Mouse (Mus musculus) myocyte (in vitro differentiated cells): ENCODE results near the gene Fbxo3. TPM values are rescaled to one million over a fixed set of nuclear protein-coding genes. Genes with fewer than 3 reads are reported as not detected.
"Not testable (repeated sequence)": the region's sequence is repeated elsewhere in the genome, so short reads cannot be mapped to it uniquely, and the experiment has no call there.

Source experiments
- H3K27me3 ChIP-seq: one replicate; pipeline ENCODE4 v1.6.1; 2011; ENCODE audit not compliant: control insufficient read depth, insufficient read depth, insufficient read length
- H3K36me3 ChIP-seq: one replicate; pipeline ENCODE4 v1.6.1; 2011; ENCODE audit not compliant: control insufficient read depth, insufficient read depth
- H3K4me2 ChIP-seq: one replicate; pipeline ENCODE4 v1.6.1; 2011; ENCODE audit warnings: low read depth, control low read depth
- H3K4me3 ChIP-seq: one replicate; pipeline ENCODE4 v1.5.1; 2011; ENCODE audit warnings: mild to moderate bottlenecking, control low read depth, moderate library complexity
- H3K79me2 ChIP-seq: one replicate; pipeline ENCODE4 v1.6.1; 2011; ENCODE audit not compliant: control insufficient read depth, insufficient read depth
- H3ac ChIP-seq: one replicate; pipeline ENCODE4 v1.6.1; 2011; ENCODE audit not compliant: control insufficient read depth, insufficient read length
- CEBPB ChIP-seq: IDR thresholded peaks from 2 replicates; pipeline ENCODE4 v1.6.1; 2011; ENCODE audit warnings: mild to moderate bottlenecking, moderate library complexity; ENCODE audit not compliant: poor library complexity, insufficient read depth, severe bottlenecking
- E2F4 ChIP-seq: IDR thresholded peaks from one replicate; pipeline ENCODE4 v1.6.1; 2011; ENCODE audit warnings: mild to moderate bottlenecking, control low read depth, moderate library complexity; ENCODE audit not compliant: insufficient read depth
- MAX ChIP-seq: IDR thresholded peaks from one replicate; pipeline ENCODE4 v1.6.1; 2011; ENCODE audit warnings: low read depth, mild to moderate bottlenecking, control low read depth
- MYOD1 ChIP-seq, 3 experiments: IDR thresholded peaks; one replicate each; pipeline ENCODE4 v1.6.1; 2011; ENCODE audit warnings: control low read depth in 2 of 3, low read depth in 2 of 3, mild to moderate bottlenecking in 2 of 3, moderate library complexity in 1 of 3; ENCODE audit not compliant: insufficient read length in 2 of 3, control insufficient read depth in 1 of 3
- MYOG ChIP-seq, 3 experiments: IDR thresholded peaks; one replicate each; pipeline ENCODE4 v1.6.1; 2011; ENCODE audit warnings: control low read depth in 2 of 3, low read depth in 2 of 3, mild to moderate bottlenecking in 2 of 3; ENCODE audit not compliant: insufficient read length in 2 of 3, control insufficient read depth in 1 of 3, insufficient read depth in 1 of 3
- POLR2A ChIP-seq: IDR thresholded peaks from one replicate; pipeline ENCODE4 v1.6.1; 2011; ENCODE audit warnings: low read depth, mild to moderate bottlenecking, control low read depth, moderate library complexity; ENCODE audit not compliant: insufficient read length
- POLR2AphosphoS2 ChIP-seq: IDR thresholded peaks from one replicate; pipeline ENCODE4 v1.6.1; 2011; ENCODE audit warnings: low read depth, control low read depth; ENCODE audit not compliant: insufficient read length
- REST ChIP-seq: IDR thresholded peaks from one replicate; pipeline ENCODE4 v1.6.1; 2011; ENCODE audit warnings: mild to moderate bottlenecking, control low read depth, moderate library complexity; ENCODE audit not compliant: insufficient read depth, insufficient read length
- SRF ChIP-seq: IDR thresholded peaks from one replicate; pipeline ENCODE4 v1.6.1; 2011; ENCODE audit warnings: low read depth; ENCODE audit not compliant: control insufficient read depth, insufficient read length
- TCF12 ChIP-seq: IDR thresholded peaks from one replicate; pipeline ENCODE4 v1.6.1; 2011; ENCODE audit warnings: mild to moderate bottlenecking, control low read depth; ENCODE audit not compliant: poor library complexity, insufficient read depth, severe bottlenecking
- TCF3 ChIP-seq: IDR thresholded peaks from one replicate; pipeline ENCODE4 v1.6.1; 2011; ENCODE audit warnings: low read depth, control low read depth; ENCODE audit not compliant: insufficient read length
- USF1 ChIP-seq: IDR thresholded peaks from one replicate; pipeline ENCODE4 v1.6.1; 2011; ENCODE audit warnings: low read depth, mild to moderate bottlenecking, control low read depth, moderate library complexity
- polyA plus RNA-seq: library from polyadenylated mRNA; unstranded; fragments of >200 nt; fragmentation: generic; extraction: Trizol; gene quantifications from one replicate; pipeline ENCODE4 v1.2.1, GENCODE M21; 2012; ENCODE audit warnings: missing spikeins

Fbxo3 gene
- 9.3 TPM for polyA plus RNA-seq

DNA sequence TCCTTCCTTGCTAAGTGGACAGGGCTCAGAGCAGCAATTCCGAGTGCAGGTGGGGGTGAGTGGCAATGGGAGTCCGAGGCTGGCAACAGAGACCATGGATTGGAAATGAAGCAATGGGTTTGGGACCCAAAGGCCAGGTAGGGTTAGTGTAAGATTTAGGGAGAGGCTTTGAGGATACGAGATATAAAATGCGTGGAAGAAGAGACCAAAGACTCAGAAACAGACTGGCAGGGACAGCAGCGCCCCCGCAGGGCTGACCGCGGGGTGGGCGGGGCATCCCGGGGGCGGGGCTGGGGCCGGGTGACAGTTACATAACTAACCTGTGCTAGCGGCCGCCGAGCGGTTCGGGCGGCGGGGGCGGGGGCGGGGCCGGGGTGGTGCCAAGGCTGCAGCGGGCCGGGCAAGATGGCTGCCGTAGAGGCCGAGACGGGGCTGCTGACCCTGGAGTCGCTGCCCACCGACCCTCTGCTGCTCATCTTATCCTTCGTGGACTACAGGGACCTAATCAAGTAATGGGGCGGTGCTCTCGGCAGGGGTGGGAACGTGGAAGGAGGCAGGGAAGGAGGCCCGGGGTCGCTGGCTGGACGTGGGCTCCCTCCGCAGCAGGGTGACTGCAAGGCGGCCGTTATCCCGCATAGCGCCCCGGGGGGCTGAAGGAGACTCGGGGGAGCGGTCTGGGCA, at the start of gene Fbxo3:
Gene Fbxo3 (plus strand): TSS at position 264 of the 681 bp plus-strand sequence.
- peak; percentile 88 for TF ChIP-seq POLR2AphosphoS2
- TF ChIP-seq POLR2A, result peak; percentile 95
- TF ChIP-seq MYOG (IDR thresholded peaks at IDR 0.05; ENCODE audit: control insufficient read depth in 1 of 3, insufficient read depth in 1 of 3, insufficient read length in 2 of 3, low read depth in 2 of 3), result no peak
- H3K79me2 ChIP-seq, result peaks cover 18% of the 10 kb centered on the region
- H3K4me3 ChIP-seq, result peak within 1 kb of the TSS; percentile 94
- H3ac ChIP-seq, result peak within 1 kb of the TSS; percentile 44
- peak within 1 kb of the TSS; percentile 87 for H3K4me2 ChIP-seq
- H3K36me3 ChIP-seq, result no peaks in the 10 kb centered on the region
- peaks cover 3% of the 10 kb centered on the region for H3K27me3 ChIP-seq

GRCm38 (mm10) chr2:103982250-103982649, 45.3 kb upstream of the Fbxo3 start:
- no peaks in the 10 kb centered on the region for H3K79me2 ChIP-seq
- peaks cover 68% of the 10 kb centered on the region for H3K27me3 ChIP-seq
- TF ChIP-seq REST (no peak), SRF (no peak), POLR2A (no peak), TCF3 (no peak), TCF12 (no peak), POLR2AphosphoS2 (no peak), MAX (no peak), E2F4 (no peak), USF1 (no peak), MYOG (IDR thresholded peaks at IDR 0.05; ENCODE audit: control insufficient read depth in 1 of 3, insufficient read depth in 1 of 3, insufficient read length in 2 of 3, low read depth in 2 of 3) (no peak), CEBPB (no peak), MYOD1 (IDR thresholded peaks at IDR 0.05; ENCODE audit: control insufficient read depth in 1 of 3, insufficient read length in 2 of 3, low read depth in 2 of 3) (no peak)

GRCm38 (mm10) chr2:103983146-103983545, 44.4 kb upstream of the Fbxo3 start:
- H3K27me3 ChIP-seq, result peaks cover 64% of the 10 kb centered on the region

More at GRCm38 (mm10) chr2:103982250-103982649, 45.3 kb upstream of the Fbxo3 start:
- H3K4me2 ChIP-seq, result no peak overlapping the region
- H3K4me3 ChIP-seq, result no peak overlapping the region
- H3K36me3 ChIP-seq, result no peaks in the 10 kb centered on the region
- H3ac ChIP-seq, result no peak overlapping the region

DNA sequence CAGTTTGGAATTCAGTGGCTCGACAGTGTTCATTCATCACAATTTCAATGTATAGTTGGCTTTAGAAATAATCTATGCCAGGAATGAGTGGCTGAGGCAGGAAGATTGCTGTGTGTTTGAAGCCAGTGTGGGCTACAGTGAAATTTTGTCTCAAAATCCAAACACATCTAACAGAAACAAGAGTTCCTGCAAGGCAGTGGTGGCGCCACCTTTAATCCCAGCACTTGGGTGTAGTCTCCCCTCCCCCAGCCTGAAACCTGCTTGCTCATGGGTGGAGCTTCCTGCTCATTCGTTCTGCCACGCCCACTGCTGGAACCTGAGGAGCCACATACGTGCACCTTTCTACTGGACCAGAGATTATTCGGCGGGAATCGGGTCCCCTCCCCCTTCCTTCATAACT, 39.9 kb upstream of the Fbxo3 start:
- not testable (repeated sequence) for H3K4me2 ChIP-seq, H3K79me2 ChIP-seq, H3K36me3 ChIP-seq

More at GRCm38 (mm10) chr2:103983146-103983545, 44.4 kb upstream of the Fbxo3 start:
- H3ac ChIP-seq, result no peak overlapping the region
- no peaks in the 10 kb centered on the region for H3K79me2 ChIP-seq
- no peak overlapping the region for H3K4me2 ChIP-seq
- no peaks in the 10 kb centered on the region for H3K36me3 ChIP-seq
- no peak overlapping the region for H3K4me3 ChIP-seq
- TF ChIP-seq REST (no peak), TCF3 (no peak), SRF (no peak), POLR2AphosphoS2 (no peak), MAX (no peak), MYOD1 (IDR thresholded peaks at IDR 0.05; ENCODE audit: control insufficient read depth in 1 of 3, insufficient read length in 2 of 3, low read depth in 2 of 3) (no peak)

DNA sequence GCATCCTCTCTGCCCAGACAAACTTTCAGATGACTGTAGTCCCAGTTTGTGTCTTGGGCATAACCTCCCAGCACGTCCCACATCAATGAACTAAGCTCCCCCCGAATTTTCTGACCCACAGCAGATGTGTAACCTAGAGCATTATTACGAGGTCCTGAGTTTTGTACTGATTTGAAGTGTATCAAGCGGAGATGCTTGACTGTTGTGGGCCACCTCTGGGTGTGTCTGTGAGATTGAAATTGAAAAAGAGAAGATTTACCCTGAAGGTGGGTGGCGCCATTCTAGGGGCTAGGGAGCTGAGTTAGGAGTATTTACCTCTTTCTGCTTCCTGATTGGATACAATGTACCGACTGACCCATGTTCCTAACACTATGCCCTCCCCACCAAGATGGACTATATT, 37.8 kb upstream of the Fbxo3 start:
- Histone ChIP-seq H3K4me2 (no peak overlapping the region), H3K27me3 (peaks cover 54% of the 10 kb centered on the region), H3K79me2 (no peaks in the 10 kb centered on the region), H3K36me3 (no peaks in the 10 kb centered on the region), H3ac (no peak overlapping the region), H3K4me3 (no peak overlapping the region)
- TF ChIP-seq SRF (no peak), E2F4 (no peak), MAX (no peak), REST (no peak), CEBPB (no peak), MYOG (IDR thresholded peaks at IDR 0.05; ENCODE audit: control insufficient read depth in 1 of 3, insufficient read depth in 1 of 3, insufficient read length in 2 of 3, low read depth in 2 of 3) (no peak), USF1 (no peak)

More for the DNA sequence above, 39.9 kb upstream of the Fbxo3 start:
- peaks cover 58% of the 10 kb centered on the region for H3K27me3 ChIP-seq
- H3ac ChIP-seq, H3K4me3 ChIP-seq: not testable (repeated sequence)
